Mouse (Mus musculus): Measurements from ENCODE around the gene Ppil1. TPM values are rescaled to one million over a fixed set of nuclear protein-coding genes. Genes with fewer than 3 reads are reported as not detected.

Gene Ppil1
- total and polyA plus RNA-seq, 3 experiments: 26.3 to 91.6 (median 79.4) TPM

GRCm38 (mm10) chr17:29264760-29265159, 774 bp upstream of the Ppil1 start:
- ATAC-seq (ENCODE audit: extremely low read depth, insufficient number of reproducible peaks, low FRiP score, poor library complexity, severe bottlenecking) (no peak), DNase-seq (ENCODE audit: low spot score) (no peak)
- Histone ChIP-seq H3K9me3 (replicated peaks) (no peaks in the 10 kb centered on the region), H3K36me3 (replicated peaks) (peaks cover 27% of the 10 kb centered on the region), H3K4me3 (ENCODE audit: low read depth, low read length) (peak overlapping the region; percentile 79), H3K27me3 (ENCODE audit: insufficient read depth, low read length) (no peaks in the 10 kb centered on the region), H3K4me1 (ENCODE audit: insufficient read depth, low read depth, low read length) (peaks cover 59% of the 10 kb centered on the region)
- TF ChIP-seq GATA2 (IDR thresholded peaks at IDR 0.05; ENCODE audit: borderline replicate concordance, low read depth, low read length) (no peak), CTCF (IDR thresholded peaks at IDR 0.05; ENCODE audit: low read depth, low read length) (no peak), GATA1 (IDR thresholded peaks at IDR 0.05; ENCODE audit: borderline replicate concordance, low read length) (no peak), TAL1 (conservative IDR thresholded peaks at IDR 0.05; ENCODE audit: low read depth, low read length) (no peak), POLR2AphosphoS5 (IDR thresholded peaks at IDR 0.05; ENCODE audit: insufficient replicate concordance, low read depth, low read length) (no peak)

DNA sequence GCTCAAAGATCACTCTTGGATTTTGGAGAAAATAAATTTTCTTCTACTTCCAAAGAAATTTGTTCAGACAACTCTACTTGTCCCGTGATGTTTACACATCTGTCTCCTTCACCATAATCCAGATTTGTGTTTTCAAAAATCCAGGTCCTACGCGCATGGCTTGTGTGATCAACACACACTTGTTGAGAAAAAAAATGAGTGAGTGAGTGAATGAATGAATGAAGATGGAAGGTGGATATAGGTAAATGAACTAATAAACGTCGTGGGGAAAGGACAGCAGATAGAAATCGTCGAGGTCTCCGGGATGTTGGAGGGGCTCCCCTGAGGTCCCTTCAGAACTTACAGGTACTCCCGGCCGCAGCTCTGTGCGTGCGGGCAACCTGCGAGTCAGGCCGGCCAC, 569 bp downstream of the Ppil1 start:
- H3K4me3 ChIP-seq (ENCODE audit: low read depth, low read length): peak overlapping the region; percentile 79
- no peaks in the 10 kb centered on the region for H3K9me3 ChIP-seq (replicated peaks)
- DNase-seq (ENCODE audit: low spot score) (no peak), ATAC-seq (ENCODE audit: extremely low read depth, insufficient number of reproducible peaks, low FRiP score, poor library complexity, severe bottlenecking) (no peak)
- H3K36me3 ChIP-seq (replicated peaks): peaks cover 39% of the 10 kb centered on the region
- TF ChIP-seq CTCF (IDR thresholded peaks at IDR 0.05; ENCODE audit: low read depth, low read length) (no peak), GATA1 (IDR thresholded peaks at IDR 0.05; ENCODE audit: borderline replicate concordance, low read length) (no peak), TAL1 (conservative IDR thresholded peaks at IDR 0.05; ENCODE audit: low read depth, low read length) (no peak), GATA2 (IDR thresholded peaks at IDR 0.05; ENCODE audit: borderline replicate concordance, low read depth, low read length) (no peak), POLR2AphosphoS5 (IDR thresholded peaks at IDR 0.05; ENCODE audit: insufficient replicate concordance, low read depth, low read length) (no peak)
- peaks cover 64% of the 10 kb centered on the region for H3K4me1 ChIP-seq (ENCODE audit: insufficient read depth, low read depth, low read length)
- no peaks in the 10 kb centered on the region for H3K27me3 ChIP-seq (ENCODE audit: insufficient read depth, low read length)

DNA sequence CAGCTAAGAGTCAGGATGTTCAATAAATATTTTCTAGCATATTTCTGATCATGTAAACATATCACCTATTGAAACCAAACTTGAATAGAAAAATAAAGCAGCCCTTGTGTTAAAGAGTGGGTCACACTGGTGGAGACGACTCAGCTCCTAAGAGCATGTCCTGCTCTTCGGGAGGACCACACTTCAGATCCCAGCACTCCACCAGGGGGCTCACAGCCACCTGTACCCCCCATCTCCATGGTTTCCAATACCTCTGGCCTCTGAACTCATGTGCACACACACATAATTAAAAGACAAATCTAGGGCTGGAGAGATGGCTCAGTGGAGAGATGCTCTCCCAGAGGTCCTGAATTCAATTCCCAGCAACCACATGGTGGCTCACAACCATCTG, 1.7 kb downstream of the Ppil1 start:
- DNase-seq (ENCODE audit: low spot score): no peak
- H3K27me3 ChIP-seq (ENCODE audit: insufficient read depth, low read length): no peaks in the 10 kb centered on the region
- no peak for TF ChIP-seq GATA2 (IDR thresholded peaks at IDR 0.05; ENCODE audit: borderline replicate concordance, low read depth, low read length)
- TF ChIP-seq CTCF (IDR thresholded peaks at IDR 0.05; ENCODE audit: low read depth, low read length): no peak
- TF ChIP-seq TAL1 (conservative IDR thresholded peaks at IDR 0.05; ENCODE audit: low read depth, low read length): no peak
- no peak for TF ChIP-seq GATA1 (IDR thresholded peaks at IDR 0.05; ENCODE audit: borderline replicate concordance, low read length)
- TF ChIP-seq POLR2AphosphoS5 (IDR thresholded peaks at IDR 0.05; ENCODE audit: insufficient replicate concordance, low read depth, low read length): no peak
- H3K36me3 ChIP-seq (replicated peaks): peaks cover 51% of the 10 kb centered on the region
- H3K9me3 ChIP-seq (replicated peaks): no peaks in the 10 kb centered on the region
- peak overlapping the region; percentile 72 for H3K4me3 ChIP-seq (ENCODE audit: low read depth, low read length)
- H3K4me1 ChIP-seq (ENCODE audit: insufficient read depth, low read depth, low read length): peaks cover 65% of the 10 kb centered on the region
- no peak for ATAC-seq (ENCODE audit: extremely low read depth, insufficient number of reproducible peaks, low FRiP score, poor library complexity, severe bottlenecking)

DNA sequence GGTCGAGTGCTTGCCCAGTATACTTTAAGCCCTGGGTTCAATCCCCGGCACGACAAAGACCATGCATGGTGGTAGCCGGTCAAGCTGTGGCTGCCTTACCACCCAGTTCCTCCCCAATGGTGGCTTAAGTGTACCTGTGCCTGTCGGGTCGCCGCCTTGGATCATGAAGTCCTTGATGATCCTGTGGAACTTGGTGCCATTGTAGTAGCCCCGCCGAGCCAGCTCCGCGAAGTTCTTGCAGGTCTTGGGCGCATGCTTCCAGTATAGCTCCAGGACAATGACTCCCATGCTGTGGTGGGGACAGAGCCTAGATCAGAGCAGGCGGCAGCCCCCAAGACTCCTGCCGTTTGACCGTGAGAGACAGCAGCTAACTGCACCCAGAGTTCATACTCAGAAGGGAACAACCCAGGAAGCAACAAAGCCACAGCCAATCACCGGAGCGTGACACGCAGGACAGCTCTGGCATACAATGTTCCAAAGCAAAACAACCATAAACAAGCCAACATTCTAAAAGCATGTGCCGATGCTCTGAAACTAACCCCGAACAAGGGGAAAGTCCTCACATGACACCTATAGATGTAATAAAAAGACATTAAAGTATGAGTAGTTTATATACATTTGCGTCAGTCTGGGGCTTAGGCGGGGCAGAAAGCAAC, 2.3 kb downstream of the Ppil1 start:
- no peaks in the 10 kb centered on the region for H3K27me3 ChIP-seq (ENCODE audit: insufficient read depth, low read length)
- H3K4me3 ChIP-seq (ENCODE audit: low read depth, low read length): peak overlapping the region; percentile 72
- no peaks in the 10 kb centered on the region for H3K9me3 ChIP-seq (replicated peaks)
- DNase-seq (ENCODE audit: low spot score) (peak; percentile 44), ATAC-seq (ENCODE audit: extremely low read depth, insufficient number of reproducible peaks, low FRiP score, poor library complexity, severe bottlenecking) (no peak)
- peaks cover 56% of the 10 kb centered on the region for H3K36me3 ChIP-seq (replicated peaks)
- no peak for TF ChIP-seq POLR2AphosphoS5 (IDR thresholded peaks at IDR 0.05; ENCODE audit: insufficient replicate concordance, low read depth, low read length)
- TF ChIP-seq GATA2 (IDR thresholded peaks at IDR 0.05; ENCODE audit: borderline replicate concordance, low read depth, low read length): no peak
- TF ChIP-seq TAL1 (conservative IDR thresholded peaks at IDR 0.05; ENCODE audit: low read depth, low read length): no peak
- no peak for TF ChIP-seq GATA1 (IDR thresholded peaks at IDR 0.05; ENCODE audit: borderline replicate concordance, low read length)
- no peak for TF ChIP-seq CTCF (IDR thresholded peaks at IDR 0.05; ENCODE audit: low read depth, low read length)
- H3K4me1 ChIP-seq (ENCODE audit: insufficient read depth, low read depth, low read length): peaks cover 70% of the 10 kb centered on the region

DNA sequence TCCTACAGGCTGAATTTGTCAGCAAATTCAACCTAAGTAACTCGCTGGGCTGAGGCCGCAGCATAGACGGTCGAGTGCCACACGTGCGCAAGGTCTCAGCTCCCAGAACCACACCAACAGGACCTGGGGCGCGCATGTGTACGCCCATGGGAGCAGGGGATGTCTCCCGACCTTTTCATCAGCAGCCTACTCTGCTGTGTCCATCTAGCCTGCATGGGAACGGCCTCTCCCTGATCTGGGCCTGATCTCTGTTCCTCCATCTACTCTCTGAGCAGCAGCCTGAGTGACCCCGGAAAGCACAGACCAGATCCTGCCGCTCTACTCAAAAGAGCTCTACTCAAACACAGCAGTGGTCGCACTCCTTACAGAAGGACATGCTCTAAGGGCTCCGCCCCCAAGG, 3.5 kb downstream of the Ppil1 start:
- peak overlapping the region; percentile 72 for H3K4me3 ChIP-seq (ENCODE audit: low read depth, low read length)
- no peaks in the 10 kb centered on the region for H3K27me3 ChIP-seq (ENCODE audit: insufficient read depth, low read length)
- H3K36me3 ChIP-seq (replicated peaks): peaks cover 69% of the 10 kb centered on the region

GRCm38 (mm10) chr17:29259489-29259888, 4.5 kb downstream of the Ppil1 start:
- peak overlapping the region; percentile 72; the same call in 1 of the 2 replicates for H3K4me3 ChIP-seq (ENCODE audit: low read depth, low read length)
- DNase-seq (ENCODE audit: low spot score) (peak; percentile 56), ATAC-seq (ENCODE audit: extremely low read depth, insufficient number of reproducible peaks, low FRiP score, poor library complexity, severe bottlenecking) (no peak; the same call in 1 of the 2 replicates)

More for the DNA sequence above, 3.5 kb downstream of the Ppil1 start:
- ATAC-seq (ENCODE audit: extremely low read depth, insufficient number of reproducible peaks, low FRiP score, poor library complexity, severe bottlenecking) (no peak), DNase-seq (ENCODE audit: low spot score) (no peak)
- H3K9me3 ChIP-seq (replicated peaks): no peaks in the 10 kb centered on the region
- H3K4me1 ChIP-seq (ENCODE audit: insufficient read depth, low read depth, low read length): peaks cover 77% of the 10 kb centered on the region
- TF ChIP-seq CTCF (IDR thresholded peaks at IDR 0.05; ENCODE audit: low read depth, low read length) (no peak), GATA1 (IDR thresholded peaks at IDR 0.05; ENCODE audit: borderline replicate concordance, low read length) (no peak), GATA2 (IDR thresholded peaks at IDR 0.05; ENCODE audit: borderline replicate concordance, low read depth, low read length) (no peak), POLR2AphosphoS5 (IDR thresholded peaks at IDR 0.05; ENCODE audit: insufficient replicate concordance, low read depth, low read length) (no peak), TAL1 (conservative IDR thresholded peaks at IDR 0.05; ENCODE audit: low read depth, low read length) (no peak)

More at GRCm38 (mm10) chr17:29259489-29259888, 4.5 kb downstream of the Ppil1 start:
- no peaks in the 10 kb centered on the region for H3K9me3 ChIP-seq (replicated peaks)
- H3K36me3 ChIP-seq (replicated peaks): peaks cover 73% of the 10 kb centered on the region
- peaks cover 74% of the 10 kb centered on the region for H3K4me1 ChIP-seq (ENCODE audit: insufficient read depth, low read depth, low read length)
- TF ChIP-seq CTCF (IDR thresholded peaks at IDR 0.05; ENCODE audit: low read depth, low read length): peak; percentile 70
- no peak for TF ChIP-seq POLR2AphosphoS5 (IDR thresholded peaks at IDR 0.05; ENCODE audit: insufficient replicate concordance, low read depth, low read length)
- H3K27me3 ChIP-seq (ENCODE audit: insufficient read depth, low read length): no peaks in the 10 kb centered on the region

Data from G1E (cell line).